Mouse (Mus musculus) midbrain, embryonic 12.5 days (tissue): ENCODE measurements around the gene Dffa. TPM values are rescaled to one million over a fixed set of nuclear protein-coding genes. Genes with fewer than 3 reads are reported as not detected.
A peak's percentile ranks its signal among the peaks of the same experiment; 100 is the strongest.
"Not testable (repeated sequence)": the region's sequence is repeated elsewhere in the genome, so short reads cannot be mapped to it uniquely, and the experiment has no call there.

ENCODE experiments used
- ATAC-seq: fragments of 200-750 bp; cut with Nextera tagmentation; 2 replicates; pipeline ENCODE4 v1.8.0; 2017; ENCODE audit warnings: low read depth, moderate TSS enrichment, moderate library complexity; ENCODE audit not compliant: low FRiP score
- H3K27ac ChIP-seq: fragments of 300-500 bp; sonication (generic); replicated peaks from 2 replicates; pipeline ENCODE4 v1.5.1; 2016; ENCODE audit warnings: mild to moderate bottlenecking
- H3K27me3 ChIP-seq: fragments of 300-500 bp; sonication (generic); 2 replicates; pipeline ENCODE4 v1.6.1; 2016; ENCODE audit warnings: mild to moderate bottlenecking
- H3K36me3 ChIP-seq: fragments of 300-500 bp; sonication (generic); 2 replicates; pipeline ENCODE4 v1.6.1; 2016
- H3K4me1 ChIP-seq: fragments of 300-500 bp; sonication (generic); 2 replicates; pipeline ENCODE4 v1.6.1; 2016
- H3K4me2 ChIP-seq: fragments of 300-500 bp; sonication (generic); replicated peaks from 2 replicates; pipeline ENCODE4 v1.6.1; 2016; ENCODE audit warnings: mild to moderate bottlenecking, moderate library complexity
- H3K4me3 ChIP-seq: fragments of 300-500 bp; sonication (generic); 2 replicates; pipeline ENCODE4 v1.5.1; 2016; ENCODE audit warnings: mild to moderate bottlenecking
- H3K9ac ChIP-seq: fragments of 300-500 bp; sonication (generic); replicated peaks from 2 replicates; pipeline ENCODE4 v1.6.1; 2016; ENCODE audit warnings: mild to moderate bottlenecking, moderate library complexity
- H3K9me3 ChIP-seq: fragments of 300-500 bp; sonication (generic); 2 replicates; pipeline ENCODE4 v1.6.1; 2016; ENCODE audit warnings: mild to moderate bottlenecking
- WGBS: fragments of 180-500 bp; shearing (Covaris S2); methylation state at CpG from one replicate; pipeline ENCODE4 v1.1.7; 2016; 5-methylcytosine and 5-hydroxymethylcytosine counted together
- polyA plus RNA-seq: library from polyadenylated mRNA; unstranded; fragments of >200 nt; fragmentation: Nextera tagmentation; extraction: Ambion mirVana; gene quantifications from 2 replicates; pipeline ENCODE4 v1.2.1, GENCODE M21; 2016

Gene Dffa
- polyA plus RNA-seq, 1 experiment from 2014 or later: 26.4 TPM

DNA sequence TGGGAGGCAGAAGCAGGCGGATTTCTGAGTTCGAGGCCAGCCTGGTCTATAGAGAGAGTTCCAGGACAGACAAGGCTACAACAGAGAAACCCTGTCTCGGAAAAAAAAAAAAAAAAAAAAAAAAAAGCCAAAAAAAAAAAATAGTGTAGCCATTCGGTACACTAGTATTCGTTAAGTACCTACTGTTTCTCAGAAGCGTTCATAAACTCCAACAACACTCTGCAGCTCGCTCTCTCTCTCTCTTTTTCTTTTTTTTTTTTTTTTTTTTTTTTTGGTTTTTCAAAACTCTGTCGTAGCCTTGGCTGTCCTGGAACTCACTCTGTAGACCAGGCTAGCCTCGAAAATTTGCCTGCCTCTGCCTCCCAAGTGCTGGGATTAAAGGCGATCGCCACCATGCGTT, 3.5 kb upstream of the Dffa start:
- H3K4me1 ChIP-seq: peaks cover 28% of the 10 kb centered on the region
- not testable (repeated sequence) for H3K9me3 ChIP-seq, H3K4me3 ChIP-seq, H3K9ac ChIP-seq, H3K36me3 ChIP-seq, H3K27ac ChIP-seq, H3K4me2 ChIP-seq, ATAC-seq, H3K27me3 ChIP-seq
- WGBS: 88% methylated on average over 12 of the region's 12 CpGs

GRCm38 (mm10) chr4:149101456-149101855, 2.5 kb upstream of the Dffa start:
- no peak overlapping the region for H3K4me3 ChIP-seq
- no peak for ATAC-seq
- WGBS: 84% methylated on average over 3 of the region's 3 CpGs
- H3K4me2 ChIP-seq: no peak overlapping the region
- H3K36me3 ChIP-seq: 0 out of 2 replicates have a peak, but pooled peaks cover 3% of the 10 kb centered on the region
- H3K4me1 ChIP-seq: peaks cover 28% of the 10 kb centered on the region
- no peak overlapping the region for H3K9ac ChIP-seq
- no peaks in the 10 kb centered on the region for H3K27me3 ChIP-seq
- no peaks in the 10 kb centered on the region for H3K9me3 ChIP-seq
- no peak overlapping the region for H3K27ac ChIP-seq

- H3K27ac ChIP-seq, H3K9ac ChIP-seq, H3K4me3 ChIP-seq, H3K4me2 ChIP-seq, H3K9me3 ChIP-seq, H3K4me1 ChIP-seq, ATAC-seq, H3K27me3 ChIP-seq: not testable (repeated sequence)
- peaks cover 12% of the 10 kb centered on the region for H3K36me3 ChIP-seq
- WGBS: 82% methylated on average over 12 of the region's 12 CpGs
Observed at GRCm38 (mm10) chr4:149119978-149120562, 16.1 kb downstream of the Dffa start.

DNA sequence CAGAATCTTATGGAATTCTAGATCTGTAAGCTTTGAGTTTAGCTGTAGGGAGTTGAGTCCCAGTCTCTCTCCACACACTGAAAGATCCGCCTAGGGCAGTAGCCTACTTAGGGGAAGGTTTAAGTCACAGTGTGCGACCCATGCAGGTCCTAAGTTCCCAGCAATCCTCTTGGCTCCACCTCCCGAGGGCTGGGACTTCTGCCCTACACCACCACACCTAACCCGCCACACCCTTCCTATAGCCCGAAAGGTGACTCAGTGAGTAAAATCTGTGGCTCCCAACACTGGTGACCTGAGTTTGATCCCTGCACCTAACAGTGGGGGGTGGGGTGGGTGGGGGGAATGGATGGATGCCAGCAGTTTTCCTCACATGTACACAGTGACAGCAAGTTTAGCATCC, 19.5 kb downstream of the Dffa start:
- Histone ChIP-seq H3K36me3 (peaks cover 10% of the 10 kb centered on the region), H3K27ac (no peak overlapping the region), H3K4me1 (peaks cover 4% of the 10 kb centered on the region; the same call in 1 of the 2 replicates), H3K4me2 (no peak overlapping the region), H3K9ac (no peak overlapping the region), H3K4me3 (no peak overlapping the region), H3K27me3 (no peaks in the 10 kb centered on the region), H3K9me3 (no peaks in the 10 kb centered on the region)
- WGBS: 64% methylated on average over 5 of the region's 5 CpGs
- no peak for ATAC-seq

DNA sequence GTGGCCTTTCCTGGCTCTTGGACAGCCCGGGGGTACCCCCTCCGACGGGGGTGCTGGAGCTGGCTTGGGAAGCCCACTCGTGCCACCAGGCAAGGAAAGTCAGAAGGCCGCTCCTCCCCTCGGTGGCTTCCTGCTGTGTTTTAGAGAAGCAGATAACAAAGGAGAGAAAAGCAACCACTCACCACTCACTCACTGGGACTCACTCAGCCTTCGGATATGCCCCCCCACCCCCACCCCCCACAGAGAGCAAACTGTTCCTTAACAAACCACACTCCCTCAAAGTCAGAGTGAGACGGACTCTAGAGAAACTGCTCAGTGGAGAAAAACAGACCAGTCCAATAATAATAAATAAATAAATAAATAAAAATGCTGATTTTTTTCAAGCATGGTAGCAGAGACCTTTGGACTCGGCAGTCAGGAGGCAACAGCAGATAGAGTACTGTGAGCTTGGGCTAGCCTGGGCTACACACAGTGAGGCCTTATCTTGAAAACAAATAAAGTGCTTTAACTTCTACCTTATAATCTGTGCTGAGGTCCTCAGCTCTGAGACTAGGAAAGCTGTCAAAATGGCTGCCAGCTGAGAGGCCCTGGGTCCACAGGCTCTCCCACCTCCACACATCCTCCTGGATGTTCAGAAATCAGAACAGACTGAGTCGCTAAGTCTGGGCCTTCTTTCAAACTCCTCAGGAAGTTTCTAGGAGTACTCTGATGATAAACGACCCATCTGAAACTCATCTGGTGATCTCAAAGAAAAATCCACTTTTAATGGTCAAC, 21.6 kb downstream of the Dffa start:
- no peak overlapping the region for H3K4me2 ChIP-seq
- H3K4me1 ChIP-seq: peaks cover 4% of the 10 kb centered on the region; the same call in 1 of the 2 replicates
- WGBS: 50% methylated on average over 11 of the region's 11 CpGs
- H3K36me3 ChIP-seq: peaks cover 20% of the 10 kb centered on the region
- H3K9ac ChIP-seq: no peak overlapping the region
- no peaks in the 10 kb centered on the region for H3K27me3 ChIP-seq
- no peak overlapping the region for H3K4me3 ChIP-seq
- ATAC-seq: no peak
- no peak overlapping the region for H3K27ac ChIP-seq
- H3K9me3 ChIP-seq: no peaks in the 10 kb centered on the region

DNA sequence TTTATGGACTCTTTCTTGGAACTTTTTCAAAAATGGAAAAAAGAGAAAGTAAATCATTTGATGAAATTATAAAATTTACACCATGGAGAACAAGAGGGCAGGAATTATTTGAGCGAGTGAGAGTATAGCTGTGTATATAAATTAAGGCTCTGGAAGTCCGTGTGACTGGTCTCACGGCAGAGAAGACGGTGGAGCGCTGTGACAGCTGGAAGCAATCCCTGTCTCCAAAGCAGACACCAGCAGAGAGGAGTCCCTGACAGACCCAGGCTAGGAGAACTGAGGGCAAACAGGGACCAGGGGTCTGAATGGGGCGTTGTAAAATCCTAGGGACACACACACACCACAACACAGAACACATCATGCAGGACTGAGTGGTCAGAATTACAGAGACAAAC, 22.2 kb downstream of the Dffa start:
- Histone ChIP-seq H3K27ac (no peak overlapping the region), H3K4me3 (no peak overlapping the region), H3K4me1 (peaks cover 4% of the 10 kb centered on the region; the same call in 1 of the 2 replicates), H3K27me3 (no peaks in the 10 kb centered on the region), H3K36me3 (peaks cover 23% of the 10 kb centered on the region), H3K9me3 (no peaks in the 10 kb centered on the region), H3K4me2 (no peak overlapping the region), H3K9ac (no peak overlapping the region)
- ATAC-seq: no peak
- 76% methylated on average over 6 of the region's 6 CpGs for WGBS

DNA sequence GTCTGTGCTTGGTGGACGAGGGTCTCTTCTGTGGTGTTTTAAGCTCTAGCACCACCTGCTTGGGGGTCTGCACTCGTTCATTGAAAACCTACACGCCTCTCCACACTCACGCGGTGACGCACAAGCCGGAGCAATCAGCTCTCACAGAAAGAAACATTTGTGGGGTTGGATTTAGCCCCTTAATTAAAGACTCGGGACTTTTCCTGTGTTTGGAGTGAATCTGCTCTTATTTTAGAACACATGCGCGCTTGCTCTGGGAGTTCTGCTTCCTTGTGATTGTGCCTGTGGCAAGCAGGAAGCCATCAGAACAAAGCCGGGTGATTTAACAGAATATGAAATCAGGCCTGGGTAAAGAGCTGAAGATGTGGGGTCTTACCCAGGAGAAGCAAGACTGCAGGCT, 22.7 kb downstream of the Dffa start, which contains the start of gene Cort:
Cort (minus strand) TSS at position 101 of the 400 bp plus-strand sequence.
- Histone ChIP-seq H3K4me1 (peaks cover 4% of the 10 kb centered on the region; the same call in 1 of the 2 replicates), H3K9me3 (no peaks in the 10 kb centered on the region), H3K27ac (0 out of 2 replicates have a peak within 1 kb of the TSS, but pooled peaks have one; percentile 17), H3K36me3 (peaks cover 26% of the 10 kb centered on the region), H3K4me3 (no peak within 1 kb of the TSS), H3K27me3 (no peaks in the 10 kb centered on the region), H3K9ac (no peak within 1 kb of the TSS), H3K4me2 (no peak within 1 kb of the TSS)
- 90% methylated on average over 11 of the region's 11 CpGs for WGBS
- no peak for ATAC-seq

GRCm38 (mm10) chr4:149128467-149128866, 24.5 kb downstream of the Dffa start:
- 78% methylated on average over 18 of the region's 18 CpGs for WGBS

DNA sequence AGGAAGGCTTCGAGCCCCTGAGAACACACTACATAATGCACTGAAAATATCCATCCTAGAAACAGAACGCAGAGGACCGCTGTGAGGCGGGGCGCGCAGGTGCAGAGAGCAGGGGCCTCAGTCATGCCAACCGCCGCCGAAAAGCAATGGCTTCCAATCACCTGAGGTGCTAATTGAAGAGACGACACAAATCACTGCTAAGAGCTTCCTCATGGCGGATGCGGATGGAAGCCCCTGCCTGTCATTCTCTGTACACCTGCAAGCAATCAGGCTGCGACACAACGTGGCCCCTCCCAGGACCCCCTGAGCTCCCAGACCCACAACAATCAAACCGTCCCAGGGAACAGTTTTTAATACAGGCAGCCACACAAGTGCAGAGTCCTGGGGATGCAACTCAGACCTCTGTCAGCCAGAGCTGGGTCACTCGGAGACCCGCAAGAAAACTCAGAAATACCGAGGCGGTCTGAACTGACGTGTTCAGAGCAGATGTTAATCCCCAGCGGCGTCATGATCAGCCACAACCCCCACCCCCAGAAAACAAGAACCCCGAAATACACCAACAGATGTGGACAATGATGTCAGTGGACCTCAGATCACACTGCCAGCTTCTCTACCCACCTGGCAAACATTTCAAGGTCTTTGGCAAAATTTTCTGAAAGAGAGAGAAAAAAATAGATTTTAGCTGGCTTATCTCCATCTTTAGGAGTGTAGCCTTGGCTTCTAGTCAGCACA, 27.2 kb downstream of the Dffa start:
- Histone ChIP-seq H3K27ac (no peak overlapping the region), H3K9me3 (no peaks in the 10 kb centered on the region), H3K4me2 (no peak overlapping the region), H3K36me3 (peaks cover 26% of the 10 kb centered on the region), H3K9ac (no peak overlapping the region), H3K4me1 (peaks cover under 1% of the 10 kb centered on the region; the same call in 1 of the 2 replicates), H3K27me3 (no peaks in the 10 kb centered on the region), H3K4me3 (no peak overlapping the region)
- no peak for ATAC-seq
- WGBS: 90% methylated on average over 23 of the region's 23 CpGs

More at GRCm38 (mm10) chr4:149128467-149128866, 24.5 kb downstream of the Dffa start:
- no peak overlapping the region for H3K4me3 ChIP-seq
- H3K4me2 ChIP-seq: no peak overlapping the region
- H3K4me1 ChIP-seq: peaks cover 4% of the 10 kb centered on the region; the same call in 1 of the 2 replicates
- peaks cover 26% of the 10 kb centered on the region for H3K36me3 ChIP-seq
- no peak for ATAC-seq
- H3K9me3 ChIP-seq: no peaks in the 10 kb centered on the region
- H3K27me3 ChIP-seq: no peaks in the 10 kb centered on the region
- H3K27ac ChIP-seq: 0 out of 2 replicates have a peak overlapping the region, but pooled peaks have one; percentile 17
- H3K9ac ChIP-seq: no peak overlapping the region

- Histone ChIP-seq H3K9ac (no peak overlapping the region), H3K36me3 (peaks cover 26% of the 10 kb centered on the region)
- 89% methylated on average over 21 of the region's 21 CpGs for WGBS
Observed at GRCm38 (mm10) chr4:149131789-149132565, 28.0 kb downstream of the Dffa start.

GRCm38 (mm10) chr4:149133395-149133794, 29.4 kb downstream of the Dffa start:
- no peaks in the 10 kb centered on the region for H3K27me3 ChIP-seq
- H3K4me2 ChIP-seq: no peak overlapping the region
- no peak overlapping the region for H3K4me3 ChIP-seq
- peaks cover 16% of the 10 kb centered on the region for H3K36me3 ChIP-seq
- no peak for ATAC-seq
- H3K27ac ChIP-seq: no peak overlapping the region
- H3K4me1 ChIP-seq: peaks cover 7% of the 10 kb centered on the region
- no peak overlapping the region for H3K9ac ChIP-seq
- 82% methylated on average over 5 of the region's 5 CpGs for WGBS
- no peaks in the 10 kb centered on the region for H3K9me3 ChIP-seq

More at GRCm38 (mm10) chr4:149131789-149132565, 28.0 kb downstream of the Dffa start:
- no peaks in the 10 kb centered on the region for H3K27me3 ChIP-seq
- no peak for ATAC-seq
- H3K4me1 ChIP-seq: peaks cover 7% of the 10 kb centered on the region
- H3K9me3 ChIP-seq: no peaks in the 10 kb centered on the region
- H3K4me3 ChIP-seq: no peak overlapping the region
- H3K4me2 ChIP-seq: no peak overlapping the region
- H3K27ac ChIP-seq: no peak overlapping the region
